Mouse (Mus musculus): ENCODE data around the gene Ifit1bl2.
"Not testable (repeated sequence)": the region's sequence is repeated elsewhere in the genome, so short reads cannot be mapped to it uniquely, and the experiment has no call there.

The Ifit1bl2 gene

DNA sequence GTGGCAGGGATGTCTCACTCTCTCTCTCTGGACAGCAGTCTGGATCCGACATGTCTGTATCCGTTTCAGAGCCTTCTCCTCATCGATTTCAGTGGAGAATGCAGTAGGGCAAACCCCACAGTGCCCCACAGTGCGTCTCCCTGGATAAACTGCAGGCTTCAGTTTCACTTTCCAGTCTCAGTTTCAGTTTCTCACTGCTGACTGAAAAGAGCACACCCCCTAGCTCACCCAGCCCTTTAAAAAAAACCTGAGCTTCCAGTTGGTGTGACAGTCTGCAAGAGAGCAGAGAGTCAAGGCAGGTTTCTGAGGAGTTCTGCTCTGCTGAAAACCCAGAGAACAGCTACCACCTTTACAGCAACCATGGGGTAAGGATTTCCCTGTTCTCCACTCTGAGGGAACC, at the start of gene Ifit1bl2, which contains the start of gene Ifit1:
TSS of gene Ifit1bl2 (minus strand) at position 121 of the 400 bp plus-strand sequence.
TSS of gene Ifit1 (plus strand) at position 249 of the 400 bp plus-strand sequence.
- peak; percentile 38 to 44 for DNase-seq

DNA sequence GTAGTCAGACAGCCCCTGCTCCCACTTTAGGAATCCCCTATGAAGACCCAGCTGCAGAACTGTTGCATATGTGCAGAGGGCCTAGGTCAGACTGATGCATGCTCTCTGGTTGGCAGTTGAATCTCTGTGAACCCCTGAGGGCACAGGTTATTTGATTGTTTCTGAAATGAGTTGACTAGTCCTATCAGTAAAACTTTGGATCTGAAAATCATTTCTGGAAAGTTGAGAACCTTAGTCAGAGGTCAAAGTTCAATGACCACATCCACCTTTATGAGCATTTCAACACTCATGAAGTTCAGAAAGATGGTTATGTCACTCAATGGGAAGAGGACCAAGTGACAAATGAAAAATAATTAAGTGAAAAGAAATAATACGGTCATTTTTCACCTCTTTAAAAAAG, 45.0 kb upstream of the Ifit1bl2 start:
- no peak for DNase-seq

DNA sequence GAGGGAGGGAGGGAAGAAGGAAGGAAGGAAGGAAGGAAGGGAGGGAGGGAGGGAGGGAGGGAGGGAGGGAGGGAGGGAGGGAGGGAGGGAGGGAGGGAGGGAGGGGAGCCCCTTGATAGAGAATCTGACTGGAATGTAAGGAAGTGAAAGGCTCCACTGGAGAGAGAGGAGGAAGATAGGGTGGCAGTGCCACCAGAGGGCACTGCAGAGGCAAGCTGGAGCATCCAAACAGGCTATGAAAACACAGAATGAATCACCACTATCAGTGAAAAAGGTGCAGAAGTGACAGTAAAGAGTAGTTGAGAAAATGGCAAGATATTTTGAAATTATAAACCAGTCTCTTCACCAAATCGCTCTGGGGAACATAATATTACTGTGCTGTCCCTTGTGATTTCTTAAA, 44.3 kb upstream of the Ifit1bl2 start:
- DNase-seq: peak; percentile 61 to 82

DNA sequence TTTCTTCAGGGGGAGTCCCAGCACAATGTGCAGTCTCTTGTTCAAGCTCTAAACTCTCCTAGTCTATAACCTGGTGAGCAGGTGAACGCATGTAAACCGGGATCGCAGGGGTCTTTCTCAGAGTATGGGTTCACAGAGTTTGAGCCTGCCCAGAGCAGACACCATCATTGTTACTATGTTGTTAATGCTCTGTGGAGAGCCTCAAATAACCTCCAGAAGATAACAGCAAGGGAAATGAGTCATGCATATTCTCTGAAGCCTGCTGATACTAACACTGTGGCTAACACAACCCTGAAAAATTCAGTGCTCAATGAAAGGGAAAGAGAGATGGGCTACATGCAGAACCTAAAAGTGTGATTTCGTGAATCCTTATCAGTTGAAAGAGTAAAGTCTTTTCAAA, 37.9 kb upstream of the Ifit1bl2 start:
- no peak for DNase-seq

DNA sequence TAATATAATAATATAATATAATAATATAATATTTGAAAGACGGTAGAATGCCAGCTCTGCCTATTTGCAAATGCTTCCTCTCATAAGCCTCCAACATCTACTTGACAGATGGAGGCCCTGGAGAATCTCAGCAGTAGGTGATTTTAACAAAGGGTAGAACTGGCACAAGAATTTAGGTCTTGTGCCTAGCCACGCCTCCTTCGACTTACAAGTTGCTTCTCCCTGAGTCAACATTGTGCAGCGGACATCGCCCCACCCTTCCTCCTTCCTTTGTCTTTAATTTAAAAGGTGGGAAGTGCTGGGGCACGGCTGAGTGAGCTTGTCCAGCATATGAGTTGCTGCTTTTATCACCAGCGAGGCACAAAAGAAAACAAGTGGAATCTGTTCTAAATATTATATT, 32.9 kb upstream of the Ifit1bl2 start:
- peak; percentile 57 to 63 for DNase-seq

DNA sequence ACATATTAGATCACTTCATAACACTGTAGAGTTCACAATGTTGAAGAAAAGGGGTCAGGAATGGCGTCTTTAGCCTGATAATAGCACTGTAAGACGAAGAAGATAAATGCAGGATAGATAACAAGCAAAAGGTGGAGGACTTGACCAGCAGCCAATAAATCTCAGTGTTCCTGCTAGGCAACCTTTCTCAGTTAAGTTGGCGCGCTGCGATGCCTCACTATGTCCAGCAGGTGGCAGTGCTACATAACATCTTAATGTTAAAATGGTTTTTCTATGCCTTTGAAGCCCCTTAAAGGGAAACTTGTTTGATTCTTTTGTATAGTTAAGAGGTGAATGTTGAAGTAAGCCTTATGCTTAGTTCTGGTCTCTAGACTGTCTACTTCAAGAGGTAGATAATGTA, 25.6 kb upstream of the Ifit1bl2 start:
- DNase-seq: peak; percentile 72 to 85

DNA sequence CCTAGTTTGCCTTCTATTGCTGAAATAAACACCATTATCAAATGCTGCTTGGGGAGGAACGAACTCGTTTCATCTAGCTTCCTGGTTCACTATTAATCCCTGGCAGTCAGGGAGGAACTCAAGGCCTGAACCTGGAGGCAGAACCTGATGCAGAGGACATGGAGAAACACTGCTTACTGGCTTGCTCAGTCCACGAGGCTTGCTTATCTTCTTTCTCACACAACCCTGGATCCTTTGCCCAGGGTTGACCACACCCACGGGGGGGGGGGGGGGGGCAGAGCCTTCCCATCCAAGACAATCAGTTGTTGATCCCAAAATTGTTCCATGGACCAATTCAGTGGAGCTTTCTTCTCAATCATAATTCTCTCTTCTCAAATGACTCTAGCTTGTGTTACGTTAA, 22.2 kb upstream of the Ifit1bl2 start:
- no peak for DNase-seq

DNA sequence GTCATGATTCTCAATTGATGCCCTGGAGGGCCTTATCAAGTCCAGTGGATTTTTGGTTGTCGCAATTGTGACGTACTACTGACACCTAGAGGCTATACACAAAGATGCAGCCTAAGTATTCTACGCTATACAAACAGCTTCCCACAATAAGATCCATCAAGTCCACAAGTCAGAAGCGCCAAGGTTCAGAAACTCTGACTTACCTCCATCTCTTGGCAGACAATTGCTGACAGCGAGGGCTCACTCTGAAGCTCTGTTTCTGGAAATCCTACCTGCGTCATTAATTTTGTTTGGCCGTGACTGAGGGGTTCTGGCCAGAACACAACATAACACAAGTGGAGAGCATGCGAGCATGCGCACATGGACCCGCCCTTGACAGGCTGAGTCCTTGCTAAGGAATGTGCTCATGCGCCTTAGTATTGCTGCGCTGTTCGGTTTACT, 21.5 kb upstream of the Ifit1bl2 start:
- peak; percentile 70 to 71 for DNase-seq

DNA sequence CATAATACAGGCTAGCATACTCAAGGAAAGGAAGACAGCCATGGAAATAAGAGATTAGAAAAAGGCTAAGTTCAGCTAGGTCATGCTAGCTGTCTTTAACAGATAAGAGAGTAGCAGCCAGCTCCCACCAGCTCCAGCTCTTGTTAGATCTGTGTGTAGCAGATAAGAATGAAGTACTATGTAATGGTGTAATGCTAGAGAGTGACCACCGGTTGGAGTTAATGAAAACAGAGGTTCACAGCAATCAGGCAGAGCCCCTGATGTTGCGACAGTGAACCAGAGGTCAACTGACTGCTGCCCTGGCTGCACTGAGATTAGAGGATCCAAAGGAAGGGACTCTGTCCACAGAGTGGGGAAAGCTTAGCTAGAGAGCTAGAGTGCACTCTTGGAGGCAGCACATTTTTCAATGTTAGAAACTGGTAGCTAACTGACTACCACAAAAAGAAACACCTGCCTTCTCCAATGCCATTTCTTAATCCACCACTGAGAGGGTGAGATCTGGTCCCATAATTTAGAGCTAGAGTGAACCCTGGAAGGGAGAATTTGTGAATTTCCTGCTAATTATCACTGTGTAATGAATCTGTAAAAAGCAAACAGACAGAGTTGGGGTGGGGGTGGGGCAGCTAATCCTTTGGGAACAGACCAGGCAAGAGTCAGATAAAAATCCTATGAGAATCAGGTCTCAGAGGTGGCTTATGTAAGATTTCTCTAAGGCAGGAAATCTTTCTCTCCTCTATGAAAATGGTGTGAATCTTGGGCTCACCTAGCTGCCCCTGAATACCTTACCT, 16.2 kb upstream of the Ifit1bl2 start:
- DNase-seq: peak in 1 of 2 experiments; percentile 45

DNA sequence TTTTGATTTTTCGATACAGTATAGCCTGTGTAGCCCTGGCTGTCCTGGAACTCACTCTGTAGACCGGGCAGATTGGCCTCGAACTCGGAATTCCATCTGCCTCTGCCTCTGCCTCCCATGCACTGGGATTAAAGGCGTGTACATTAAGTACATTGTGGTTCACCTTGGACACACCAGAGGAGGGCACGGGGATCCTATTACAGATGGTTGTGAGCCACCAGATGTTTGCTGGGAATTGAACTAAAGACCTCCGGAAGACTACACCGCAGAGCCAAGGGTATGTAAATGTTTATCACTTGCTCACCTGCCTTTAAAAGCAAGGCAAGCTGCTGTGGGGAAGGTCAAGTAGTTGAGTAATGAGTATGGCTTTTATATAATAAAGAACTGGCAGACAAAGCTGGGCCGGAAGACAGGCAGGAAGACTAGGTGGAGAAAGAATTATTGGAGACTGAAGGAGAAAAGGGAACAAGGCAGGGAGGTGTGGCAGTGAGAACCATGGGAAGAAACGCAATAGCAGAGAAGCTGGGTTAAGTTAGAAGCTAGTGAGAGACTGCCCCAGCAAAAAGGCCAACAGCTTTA, 14.8 kb upstream of the Ifit1bl2 start:
- DNase-seq: no peak

DNA sequence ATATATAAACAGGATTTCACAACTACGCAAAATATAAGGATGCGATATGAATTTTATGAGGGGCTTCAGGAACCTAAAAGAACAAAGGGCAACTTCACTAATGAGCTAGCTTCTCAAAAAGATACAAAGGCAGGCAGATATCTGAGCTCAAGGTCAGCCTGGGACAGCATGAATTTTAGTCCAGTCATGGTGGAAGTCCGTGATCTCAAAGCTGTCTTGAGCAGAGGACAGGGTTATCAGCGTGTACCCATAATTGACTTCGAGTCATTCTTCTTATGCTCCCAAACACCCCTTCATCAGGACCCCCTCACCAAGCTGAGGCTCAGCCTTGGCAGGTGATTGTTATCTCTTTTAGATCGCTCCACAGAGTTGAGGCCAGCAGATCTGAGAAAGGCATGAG, 10.5 kb upstream of the Ifit1bl2 start:
- DNase-seq: no peak

DNA sequence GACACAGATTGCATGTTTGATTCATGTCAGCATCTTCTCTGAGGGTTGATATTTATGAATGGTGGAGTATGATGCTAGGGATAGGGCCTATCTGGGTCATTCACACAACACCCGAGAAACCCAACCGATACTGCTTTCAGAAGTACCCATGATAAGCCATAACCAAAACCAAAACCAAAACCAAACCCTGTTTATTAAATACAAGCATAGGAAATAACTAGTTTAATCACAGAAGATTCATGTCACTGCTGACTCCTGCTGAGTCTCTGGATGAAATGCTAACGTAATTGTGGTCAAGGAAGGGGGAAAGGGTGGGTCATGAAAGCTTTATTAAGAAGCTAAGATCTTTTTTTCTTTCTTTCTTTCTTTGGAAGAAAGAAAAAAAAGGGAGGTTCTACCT, 9.7 kb upstream of the Ifit1bl2 start:
- DNase-seq: no peak

DNA sequence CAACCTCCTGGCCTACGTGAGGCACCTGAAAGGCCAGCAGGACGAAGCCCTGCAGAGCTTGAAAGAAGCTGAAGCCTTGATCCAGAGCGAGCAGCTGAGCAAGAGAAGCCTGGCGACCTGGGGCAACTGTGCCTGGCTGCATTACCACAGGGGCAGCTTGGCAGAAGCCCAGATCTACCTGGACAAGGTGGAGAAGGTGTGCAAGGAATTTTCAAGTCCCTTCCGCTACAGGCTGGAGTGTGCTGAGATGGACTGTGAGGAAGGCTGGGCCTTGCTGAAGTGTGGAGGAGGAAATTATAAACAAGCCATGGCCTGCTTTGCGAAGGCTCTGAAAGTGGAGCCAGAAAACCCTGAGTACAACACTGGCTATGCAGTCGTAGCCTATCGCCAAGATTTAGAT, 7.1 kb upstream of the Ifit1bl2 start:
- DNase-seq: peak in 1 of 2 experiments; percentile 45

DNA sequence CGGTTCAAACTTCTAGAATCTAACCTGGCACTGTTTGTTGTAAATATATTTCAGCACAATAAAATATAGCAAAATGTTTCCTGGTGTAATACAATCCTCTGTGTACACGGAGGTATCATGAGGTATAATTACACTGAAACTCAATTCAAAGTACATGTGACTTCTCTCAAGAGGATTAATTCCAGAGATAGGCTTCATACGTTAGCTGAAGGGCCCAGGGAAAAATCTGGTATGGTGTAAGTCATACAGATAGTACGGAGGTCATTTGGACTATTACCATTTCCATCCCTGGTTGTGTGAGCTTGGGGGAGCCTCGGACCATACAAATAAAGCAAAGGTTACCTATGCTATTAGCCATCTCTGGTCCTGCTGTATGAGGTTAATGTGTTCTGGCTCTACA, 2.1 kb upstream of the Ifit1bl2 start:
- no peak for DNase-seq

DNA sequence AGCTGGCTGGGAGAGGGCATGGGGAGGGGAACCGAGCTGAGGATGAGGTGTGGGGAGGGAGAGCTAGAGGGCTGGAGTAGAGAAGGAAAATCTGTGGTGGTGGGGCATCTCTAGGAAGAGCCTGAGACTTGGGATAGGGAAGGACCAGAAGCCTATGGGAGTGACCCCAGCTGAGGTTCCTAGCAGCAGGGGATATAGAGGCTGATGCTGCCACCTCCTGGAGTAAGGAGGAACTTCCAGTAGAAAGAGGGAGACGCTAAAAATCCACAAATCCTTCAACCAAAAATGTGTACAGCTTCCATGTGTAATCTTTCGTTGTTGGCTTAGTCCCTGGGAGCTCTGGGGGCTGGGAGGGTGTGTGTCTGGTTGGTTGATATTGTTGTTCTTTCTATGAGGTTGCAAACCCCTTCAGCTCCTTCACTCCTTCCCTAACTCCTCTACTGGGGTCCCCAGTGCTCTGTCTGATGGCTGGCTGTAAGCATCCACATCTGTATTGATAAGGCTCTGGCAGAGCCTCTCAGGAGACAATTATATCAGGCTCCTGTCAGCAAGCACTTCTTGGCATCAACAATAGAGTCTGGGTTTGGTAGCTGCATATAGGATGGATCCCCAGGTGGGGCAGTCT, 3.5 kb downstream of the Ifit1bl2 start:
- peak; percentile 61 to 79 for DNase-seq

DNA sequence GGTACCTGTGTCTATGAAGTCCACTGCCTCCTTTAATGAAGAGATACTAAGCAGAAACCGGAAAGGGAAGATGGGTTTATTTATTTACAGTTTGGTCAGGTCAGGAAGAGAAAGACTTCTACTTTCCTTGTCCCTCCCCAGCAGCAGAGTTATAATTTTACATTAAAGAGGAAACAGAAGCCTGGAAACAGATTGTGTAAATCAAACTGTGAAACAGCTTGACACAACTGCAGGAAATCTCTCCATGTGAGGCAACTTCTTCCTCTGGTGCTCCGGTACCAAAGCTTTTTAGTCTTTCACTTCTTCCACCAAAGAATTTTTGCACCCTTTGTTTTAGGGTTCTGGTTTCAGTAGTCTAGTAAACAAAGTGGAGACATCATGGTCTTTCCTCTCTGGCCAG, 7.1 kb downstream of the Ifit1bl2 start:
- DNase-seq: no peak

DNA sequence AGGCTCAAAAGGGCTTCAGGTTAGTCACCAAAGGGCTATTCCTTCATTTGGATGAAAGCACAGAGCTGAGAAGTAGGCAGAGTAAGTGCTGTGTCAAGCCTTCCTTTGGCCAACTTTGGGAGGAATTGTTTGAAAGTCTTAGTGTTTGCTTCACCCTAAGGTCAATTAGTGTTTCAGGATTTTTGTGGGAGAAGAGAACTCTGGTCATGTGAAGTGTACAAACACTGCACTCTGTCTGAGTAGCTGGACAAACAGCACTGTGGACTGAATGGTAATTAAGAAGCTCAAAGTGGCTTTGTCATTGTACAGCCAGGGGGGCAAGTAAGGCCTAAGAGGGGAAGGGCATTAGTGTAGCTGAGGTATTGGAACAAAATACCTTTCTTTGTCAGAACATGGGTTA, 9.1 kb downstream of the Ifit1bl2 start:
- no peak for DNase-seq

DNA sequence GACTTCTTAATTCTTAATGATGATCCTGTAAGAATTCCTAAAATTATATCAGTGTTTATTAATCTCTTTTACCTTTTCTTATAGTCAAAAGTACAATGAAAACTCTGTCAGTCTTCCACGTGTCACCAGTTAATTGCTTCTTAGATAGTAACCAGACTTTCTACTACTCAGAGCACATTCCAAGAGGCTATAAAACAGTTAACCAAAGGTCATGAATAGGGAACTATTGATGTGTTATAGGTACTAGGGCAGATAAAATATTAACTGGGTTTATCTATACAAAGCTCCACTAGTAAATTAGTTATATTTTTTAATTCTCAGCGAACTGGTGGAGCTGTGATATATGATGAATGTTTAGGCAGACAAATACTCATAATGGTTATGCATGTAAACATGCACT, 13.0 kb downstream of the Ifit1bl2 start:
- no peak for DNase-seq

DNA sequence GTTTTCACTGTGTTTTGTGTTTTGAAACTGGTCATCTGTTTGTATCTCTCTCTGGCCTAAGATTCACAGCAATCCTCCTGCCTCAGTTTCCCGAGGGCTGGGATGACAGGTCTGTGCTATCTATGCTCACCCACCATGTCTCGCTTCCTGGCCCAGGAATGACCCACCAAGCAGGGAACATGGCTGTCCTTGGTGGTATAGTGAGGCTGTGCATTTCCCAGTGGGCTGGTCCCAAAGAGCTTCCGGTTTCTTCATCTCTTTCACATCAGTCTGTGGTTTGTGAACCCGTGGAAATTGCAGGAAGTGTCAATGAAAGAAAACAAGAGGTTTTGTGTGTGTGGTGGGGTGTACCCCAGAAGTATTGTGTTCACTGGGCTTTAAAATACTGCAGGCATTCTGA, 15.9 kb downstream of the Ifit1bl2 start:
- no peak for DNase-seq

DNA sequence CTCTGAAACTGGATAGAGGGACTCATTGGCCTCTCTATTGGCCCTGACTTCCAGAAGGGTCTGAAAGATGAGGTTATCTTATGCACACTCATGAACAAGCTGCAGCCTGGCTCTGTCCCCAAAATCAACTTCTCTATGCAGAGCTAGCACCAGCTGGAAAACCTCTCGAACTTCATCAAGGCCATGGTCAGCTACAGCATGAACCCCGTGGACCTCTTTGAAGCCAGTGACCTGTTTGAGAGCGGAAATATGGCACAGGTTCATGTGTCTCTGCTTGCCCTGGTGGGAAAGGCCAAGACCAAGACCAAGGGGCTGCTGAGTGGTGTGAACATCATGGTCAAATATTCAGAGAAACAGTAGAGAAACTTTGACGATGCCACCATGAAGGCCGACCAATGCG, 16.8 kb downstream of the Ifit1bl2 start:
- DNase-seq: no peak

DNA sequence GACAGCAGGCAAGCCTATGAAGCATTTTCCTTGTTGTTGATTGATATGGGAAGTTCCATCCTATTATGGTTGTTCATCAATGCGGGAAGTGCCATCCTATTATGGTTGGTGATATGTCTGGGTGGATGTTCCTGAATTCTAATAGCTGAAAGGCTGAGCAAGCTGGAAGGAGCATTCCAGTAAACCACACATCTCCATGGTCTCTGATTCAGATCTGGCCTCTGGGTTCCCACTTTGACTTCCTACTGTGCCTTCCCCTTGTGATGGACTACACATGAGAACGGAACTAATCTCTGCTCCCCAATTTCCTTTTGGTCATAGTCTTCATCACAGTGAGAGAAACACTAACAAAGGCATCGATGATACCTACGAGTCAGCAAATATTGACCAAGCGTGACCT, 19.7 kb downstream of the Ifit1bl2 start:
- DNase-seq: no peak

DNA sequence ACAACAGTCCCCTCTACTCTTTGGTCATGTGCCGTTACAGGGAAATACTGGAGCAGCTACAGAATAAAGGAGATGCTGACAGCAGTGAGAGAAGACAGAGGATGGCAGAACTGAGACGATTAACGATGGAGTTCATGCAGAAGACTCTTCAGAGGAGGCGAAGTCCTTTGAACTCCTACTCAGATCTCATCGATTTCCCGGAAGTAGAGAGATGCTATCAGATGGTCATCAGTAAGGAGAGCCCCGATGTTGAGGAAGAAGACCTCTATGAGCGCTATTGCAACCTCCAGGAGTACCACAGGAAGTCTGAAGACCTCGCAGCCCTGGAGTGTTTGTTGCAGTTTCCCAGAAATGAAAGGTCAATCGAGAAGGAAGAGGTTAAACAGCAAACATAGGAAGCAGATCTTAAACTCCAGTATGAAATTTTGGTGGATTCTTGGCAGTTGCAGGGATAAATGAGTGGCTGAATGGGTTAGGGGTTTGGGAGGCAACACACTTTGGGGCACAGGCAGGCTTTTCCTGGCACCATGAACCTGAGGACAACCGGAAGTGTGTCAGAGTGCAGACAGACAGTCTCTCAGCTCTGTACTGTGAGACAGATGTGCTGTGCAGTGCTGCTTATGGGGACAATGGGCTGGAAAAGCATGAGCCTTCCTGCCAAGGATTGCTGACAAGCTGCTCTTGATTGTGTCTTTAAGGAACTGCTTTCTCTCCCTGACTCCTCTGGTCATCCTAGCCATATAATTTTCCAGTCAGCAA, 28.1 kb downstream of the Ifit1bl2 start:
- not testable (repeated sequence) for DNase-seq

DNA sequence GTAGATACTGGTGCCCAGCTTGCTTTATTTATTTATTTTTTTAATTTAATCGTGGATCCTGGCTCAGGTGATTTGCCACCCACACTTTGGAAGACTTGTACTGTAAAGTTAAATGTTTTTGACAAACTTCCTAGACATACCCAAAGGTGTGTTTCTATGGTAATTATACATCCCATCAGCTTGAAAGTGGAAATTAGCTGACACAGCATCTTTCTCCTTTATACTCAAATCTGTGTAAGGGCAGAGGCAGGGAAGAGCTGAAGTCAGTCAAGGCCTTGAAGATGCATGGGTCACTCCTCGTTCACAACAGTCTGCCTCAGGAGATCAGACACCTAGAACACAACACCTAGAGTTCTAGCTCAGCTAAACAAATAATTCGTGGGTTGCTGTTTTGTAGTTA, 30.4 kb downstream of the Ifit1bl2 start:
- DNase-seq: not testable (repeated sequence)

All from kidney, postnatal 36 days (tissue).